Mouse (Mus musculus) E14TG2a.4 (cell line): Measurements from ENCODE around the gene Trp53i11.

Source experiments
- H3K27me3 ChIP-seq: 2 replicates; pipeline ENCODE4 v1.6.1; 2014; ENCODE audit warnings: low read length, control low read depth; ENCODE audit not compliant: insufficient read depth
- H3K36me3 ChIP-seq: 2 replicates; pipeline ENCODE4 v1.6.1; 2014; ENCODE audit warnings: low read length, control low read depth; ENCODE audit not compliant: insufficient read depth
- H3K4me1 ChIP-seq: replicated peaks from 2 replicates; pipeline ENCODE4 v1.6.1; 2014; ENCODE audit warnings: low read depth, low read length, control low read depth
- H3K4me3 ChIP-seq: replicated peaks from 2 replicates; pipeline ENCODE4 v1.5.1; 2014; ENCODE audit warnings: mild to moderate bottlenecking, low read length
- H3K9me3 ChIP-seq: 2 replicates; pipeline ENCODE4 v1.6.1; 2014; ENCODE audit warnings: low read length, control low read depth
- CTCF ChIP-seq: conservative IDR thresholded peaks from 2 replicates; pipeline ENCODE4 v1.5.1; 2014; ENCODE audit warnings: low read length
- NANOG ChIP-seq: IDR thresholded peaks from 2 replicates; pipeline ENCODE4 v1.6.1; 2014; ENCODE audit warnings: borderline replicate concordance, low read length, mixed read lengths
- POU5F1 ChIP-seq: IDR thresholded peaks from 2 replicates; pipeline ENCODE4 v1.6.1; 2014; ENCODE audit warnings: low read length, borderline replicate concordance

Trp53i11 gene

GRCm38 (mm10) chr2:93227713-93228479, 40.5 kb downstream of the Trp53i11 start:
- Histone ChIP-seq H3K9me3 (no peaks in the 10 kb centered on the region), H3K4me1 (peaks cover 9% of the 10 kb centered on the region; the same call in 1 of the 2 replicates), H3K27me3 (peaks cover 43% of the 10 kb centered on the region), H3K4me3 (no peak overlapping the region), H3K36me3 (no peaks in the 10 kb centered on the region)
- TF ChIP-seq NANOG = no peak
- TF ChIP-seq POU5F1 = no peak
- no peak for TF ChIP-seq CTCF

DNA sequence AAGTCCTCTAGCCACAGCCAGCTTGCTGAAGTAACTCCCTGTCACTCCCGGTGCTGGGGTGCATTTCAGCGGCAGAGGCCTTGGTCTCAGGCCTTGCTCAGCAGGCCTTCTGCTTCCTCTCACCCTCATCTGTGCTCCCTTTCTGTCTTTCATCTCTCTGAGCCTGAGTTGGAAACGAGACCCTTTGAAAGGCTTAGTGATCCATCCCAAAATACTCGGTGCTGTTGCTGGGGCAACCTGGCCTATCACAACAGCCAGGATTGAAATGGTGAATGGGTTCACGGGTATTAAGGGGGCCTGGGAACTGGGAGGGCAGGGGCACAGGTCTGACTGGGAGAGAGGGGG, 41.1 kb downstream of the Trp53i11 start:
- Histone ChIP-seq H3K36me3 (no peaks in the 10 kb centered on the region), H3K4me3 (no peak overlapping the region), H3K9me3 (no peaks in the 10 kb centered on the region), H3K4me1 (peaks cover 9% of the 10 kb centered on the region; the same call in 1 of the 2 replicates), H3K27me3 (peaks cover 49% of the 10 kb centered on the region)
- no peak for TF ChIP-seq POU5F1
- TF ChIP-seq CTCF = no peak
- no peak for TF ChIP-seq NANOG

- Histone ChIP-seq H3K36me3 (no peaks in the 10 kb centered on the region), H3K27me3 (peaks cover 47% of the 10 kb centered on the region), H3K4me1 (peaks cover 6% of the 10 kb centered on the region; the same call in 1 of the 2 replicates), H3K4me3 (no peak overlapping the region), H3K9me3 (peaks cover 10% of the 10 kb centered on the region)
- TF ChIP-seq POU5F1 (no peak), NANOG (no peak), CTCF (no peak)
Measured at GRCm38 (mm10) chr2:93232141-93232540, 44.8 kb downstream of the Trp53i11 start.

DNA sequence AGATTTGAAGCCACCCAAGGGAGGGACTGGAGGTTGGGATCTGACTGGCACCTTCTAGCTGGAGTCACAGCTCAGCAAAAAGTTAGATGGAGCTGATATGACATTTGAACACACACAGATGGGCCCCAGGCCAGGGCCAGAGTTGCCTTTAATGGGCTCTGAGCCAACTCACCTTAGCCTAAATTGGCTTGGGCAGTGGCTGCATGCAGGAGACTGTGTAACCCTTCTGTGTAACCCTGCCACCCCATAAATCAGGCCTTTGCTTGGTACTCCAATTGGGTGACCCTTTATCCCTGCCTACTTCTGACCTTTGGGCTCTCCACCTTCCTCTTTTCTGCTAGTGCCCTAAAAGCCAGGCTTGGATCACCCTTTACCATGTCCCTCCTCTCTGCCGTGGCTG, 49.7 kb downstream of the Trp53i11 start:
- H3K4me3 ChIP-seq = no peak overlapping the region
- H3K36me3 ChIP-seq = no peaks in the 10 kb centered on the region
- peaks cover 10% of the 10 kb centered on the region for H3K9me3 ChIP-seq
- TF ChIP-seq CTCF (no peak), POU5F1 (no peak), NANOG (no peak)
- peaks cover 41% of the 10 kb centered on the region for H3K27me3 ChIP-seq
- H3K4me1 ChIP-seq = no peaks in the 10 kb centered on the region

GRCm38 (mm10) chr2:93238864-93239263, 51.5 kb downstream of the Trp53i11 start:
- H3K4me3 ChIP-seq = no peak overlapping the region
- TF ChIP-seq CTCF (no peak), POU5F1 (no peak), NANOG (no peak)
- no peaks in the 10 kb centered on the region for H3K4me1 ChIP-seq
- H3K36me3 ChIP-seq = no peaks in the 10 kb centered on the region
- H3K27me3 ChIP-seq = peaks cover 31% of the 10 kb centered on the region
- peaks cover 10% of the 10 kb centered on the region for H3K9me3 ChIP-seq

DNA sequence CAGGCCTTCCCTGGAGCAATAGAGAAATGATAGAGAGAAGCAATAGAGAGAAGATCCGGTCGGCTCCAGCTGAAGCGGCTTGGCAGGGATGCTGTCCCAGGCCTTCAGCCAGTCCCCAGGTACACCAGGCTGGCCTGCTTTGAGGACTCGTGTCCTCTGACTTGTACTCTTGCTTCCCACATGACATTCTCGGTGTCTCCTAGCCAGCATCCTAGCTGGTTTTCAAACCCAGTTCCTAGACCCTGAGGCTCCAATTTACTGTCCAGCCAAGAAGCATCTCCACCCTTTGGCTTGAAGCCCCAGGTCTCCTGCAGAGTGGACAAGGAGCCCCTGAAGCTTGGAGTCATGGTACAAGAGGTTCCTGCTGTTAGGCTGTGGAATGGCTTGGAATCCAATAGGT, 54.8 kb downstream of the Trp53i11 start:
- no peak overlapping the region for H3K4me3 ChIP-seq
- H3K4me1 ChIP-seq = no peaks in the 10 kb centered on the region
- H3K27me3 ChIP-seq = peaks cover 27% of the 10 kb centered on the region
- no peaks in the 10 kb centered on the region for H3K9me3 ChIP-seq
- no peak for TF ChIP-seq CTCF
- TF ChIP-seq POU5F1 = no peak
- TF ChIP-seq NANOG = no peak
- H3K36me3 ChIP-seq = no peaks in the 10 kb centered on the region

- H3K4me1 ChIP-seq = no peaks in the 10 kb centered on the region
- H3K27me3 ChIP-seq = peaks cover 17% of the 10 kb centered on the region
- H3K4me3 ChIP-seq = no peak overlapping the region
- no peaks in the 10 kb centered on the region for H3K36me3 ChIP-seq
- H3K9me3 ChIP-seq = no peaks in the 10 kb centered on the region
- TF ChIP-seq NANOG = no peak
- no peak for TF ChIP-seq CTCF
- TF ChIP-seq POU5F1 = no peak
Measured at GRCm38 (mm10) chr2:93243439-93244089, 56.2 kb downstream of the Trp53i11 start.

- no peaks in the 10 kb centered on the region for H3K36me3 ChIP-seq
- H3K27me3 ChIP-seq = peaks cover 22% of the 10 kb centered on the region
- TF ChIP-seq POU5F1 = no peak
- no peak for TF ChIP-seq CTCF
- no peak for TF ChIP-seq NANOG
- H3K9me3 ChIP-seq = no peaks in the 10 kb centered on the region
- H3K4me1 ChIP-seq = no peaks in the 10 kb centered on the region
- no peak overlapping the region for H3K4me3 ChIP-seq
Measured at GRCm38 (mm10) chr2:93244090-93244443, 56.7 kb downstream of the Trp53i11 start.
